Mouse (Mus musculus): Measurements from ENCODE around the gene Tnfrsf25. TPM values are rescaled to one million over a fixed set of nuclear protein-coding genes. Genes with fewer than 3 reads are reported as not detected.

Tnfrsf25 gene
- total RNA-seq, 2 experiments from 2014 or later: 0.76 to 0.84 TPM

- DNase-seq: no peak
- intact Hi-C loops (cut with DNase I): no loop called here
Observed at GRCm38 (mm10) chr4:152119396-152120292, 3.9 kb downstream of the Tnfrsf25 start.

DNA sequence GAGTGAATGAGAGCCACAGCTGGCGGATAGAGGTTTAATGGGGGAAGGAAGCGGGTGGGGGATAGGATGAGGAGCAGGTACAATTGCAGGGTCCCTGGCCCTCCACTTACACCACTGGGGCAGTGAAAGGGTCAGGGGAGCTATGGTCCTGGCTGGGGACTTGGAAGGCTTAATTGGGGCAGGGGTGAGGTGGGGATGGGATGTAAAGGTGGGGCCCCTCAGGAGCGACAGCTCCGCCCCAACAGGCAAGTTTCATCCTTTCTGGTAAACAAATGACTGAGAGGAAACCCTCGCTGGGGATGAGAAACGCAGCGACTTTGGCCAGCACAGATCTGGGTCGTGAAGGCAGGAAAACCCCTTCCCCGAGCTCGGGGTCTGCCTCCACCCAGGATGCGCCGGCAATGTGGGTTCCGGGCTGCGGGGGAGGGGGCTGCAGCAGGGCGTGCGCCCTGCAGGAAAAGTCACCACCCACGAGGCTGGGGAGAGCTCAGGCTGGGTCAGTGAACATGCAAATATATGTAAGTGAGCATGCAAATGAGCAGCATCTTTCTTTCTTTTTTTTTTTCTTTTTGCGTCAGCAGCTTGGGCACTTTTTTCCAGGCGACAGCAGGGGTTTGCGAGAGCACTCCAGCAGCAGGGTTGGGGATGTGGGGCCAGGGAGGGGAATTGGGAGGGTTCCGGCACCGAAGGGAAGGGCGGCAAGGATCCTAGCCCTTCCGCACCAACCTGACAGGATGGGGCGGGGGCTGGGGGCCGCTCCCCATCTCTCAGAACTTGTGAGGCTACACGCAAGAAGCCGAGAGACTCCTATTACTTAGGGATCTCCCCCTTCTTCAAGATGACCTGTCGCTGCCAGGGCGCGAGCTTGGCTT is 4.8 kb downstream of the Tnfrsf25 start:
- intact Hi-C loops (cut with DNase I): no loop called here
- DNase-seq: no peak

GRCm38 (mm10) chr4:152121183-152121505 is 5.4 kb downstream of the Tnfrsf25 start:
- intact Hi-C loops (cut with DNase I): no loop called here
- no peak for DNase-seq

DNA sequence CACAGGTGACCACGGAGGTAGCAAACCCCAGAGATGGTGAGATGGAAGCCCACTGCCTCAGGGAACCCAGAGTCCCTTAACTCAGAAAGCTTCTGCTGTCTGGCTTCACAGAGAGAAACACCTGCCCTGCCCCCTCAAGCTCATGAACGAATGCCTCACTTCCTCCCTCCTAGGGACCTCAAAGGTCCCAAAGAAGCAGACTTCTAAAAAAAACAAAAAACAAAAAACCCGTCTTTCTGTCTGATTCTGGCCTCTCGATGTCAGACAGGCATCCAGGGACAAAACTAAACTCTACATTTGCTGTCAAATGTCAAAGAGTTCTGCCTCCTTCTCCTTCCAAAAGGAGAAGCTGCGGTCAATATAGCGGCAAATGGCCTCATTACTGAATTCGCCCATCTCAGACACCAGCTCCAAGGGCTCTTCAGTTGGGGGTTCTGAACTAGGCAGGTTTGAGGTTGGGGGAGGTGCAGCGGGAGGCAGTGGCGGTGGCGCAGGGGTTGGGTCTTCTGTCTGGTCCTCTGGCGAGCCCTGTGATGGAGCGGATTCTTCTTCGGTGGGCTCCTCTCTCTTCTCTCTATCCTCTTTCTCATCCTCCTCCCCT is 8.7 kb downstream of the Tnfrsf25 start:
- DNase-seq: no peak
- intact Hi-C loops (cut with DNase I): no loop called here

DNA sequence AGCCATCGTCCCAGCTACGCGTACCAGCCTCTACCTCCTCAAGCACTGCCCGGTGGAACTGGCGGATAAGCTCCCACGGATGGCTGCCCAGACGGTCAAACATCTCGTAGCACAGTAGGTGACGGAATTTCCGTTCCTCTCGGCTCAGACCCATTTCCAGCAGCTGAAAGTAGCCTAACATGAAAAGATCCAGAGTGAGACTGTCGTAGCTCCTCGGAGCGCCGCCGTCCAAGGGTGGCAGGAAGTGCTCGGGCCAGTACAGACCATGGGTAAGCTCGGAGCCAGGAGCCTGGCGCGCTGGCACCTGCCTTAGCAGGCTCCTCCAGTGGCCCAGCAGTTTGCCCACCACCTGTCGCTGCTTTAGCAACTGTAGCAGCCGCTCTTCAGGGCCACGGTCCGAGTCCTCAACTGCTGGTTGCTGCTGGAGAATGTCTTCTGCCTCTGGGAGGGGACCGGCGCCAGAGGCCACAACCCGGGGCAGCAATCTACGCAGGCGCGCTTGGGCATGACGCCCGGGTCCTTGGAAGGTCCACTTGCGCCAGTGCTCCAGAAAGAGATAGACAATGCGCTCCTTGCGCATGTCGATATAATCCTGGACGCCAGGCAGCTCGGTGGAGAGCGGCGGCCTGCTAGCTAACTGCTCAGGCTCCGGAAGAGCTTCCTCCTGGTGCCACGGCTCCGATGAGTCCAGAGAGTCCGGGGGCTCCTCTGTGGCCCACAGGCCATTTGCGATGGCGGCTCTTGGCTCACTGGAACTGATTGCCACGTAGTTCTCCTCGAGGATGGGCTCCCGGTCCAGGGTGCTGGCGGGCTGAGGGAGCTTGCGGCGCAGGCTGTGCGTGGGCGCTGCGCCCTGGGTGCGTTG is 9.7 kb downstream of the Tnfrsf25 start:
- intact Hi-C loops (cut with DNase I): no loop called here
- DNase-seq: peak; percentile 59 to 60

DNA sequence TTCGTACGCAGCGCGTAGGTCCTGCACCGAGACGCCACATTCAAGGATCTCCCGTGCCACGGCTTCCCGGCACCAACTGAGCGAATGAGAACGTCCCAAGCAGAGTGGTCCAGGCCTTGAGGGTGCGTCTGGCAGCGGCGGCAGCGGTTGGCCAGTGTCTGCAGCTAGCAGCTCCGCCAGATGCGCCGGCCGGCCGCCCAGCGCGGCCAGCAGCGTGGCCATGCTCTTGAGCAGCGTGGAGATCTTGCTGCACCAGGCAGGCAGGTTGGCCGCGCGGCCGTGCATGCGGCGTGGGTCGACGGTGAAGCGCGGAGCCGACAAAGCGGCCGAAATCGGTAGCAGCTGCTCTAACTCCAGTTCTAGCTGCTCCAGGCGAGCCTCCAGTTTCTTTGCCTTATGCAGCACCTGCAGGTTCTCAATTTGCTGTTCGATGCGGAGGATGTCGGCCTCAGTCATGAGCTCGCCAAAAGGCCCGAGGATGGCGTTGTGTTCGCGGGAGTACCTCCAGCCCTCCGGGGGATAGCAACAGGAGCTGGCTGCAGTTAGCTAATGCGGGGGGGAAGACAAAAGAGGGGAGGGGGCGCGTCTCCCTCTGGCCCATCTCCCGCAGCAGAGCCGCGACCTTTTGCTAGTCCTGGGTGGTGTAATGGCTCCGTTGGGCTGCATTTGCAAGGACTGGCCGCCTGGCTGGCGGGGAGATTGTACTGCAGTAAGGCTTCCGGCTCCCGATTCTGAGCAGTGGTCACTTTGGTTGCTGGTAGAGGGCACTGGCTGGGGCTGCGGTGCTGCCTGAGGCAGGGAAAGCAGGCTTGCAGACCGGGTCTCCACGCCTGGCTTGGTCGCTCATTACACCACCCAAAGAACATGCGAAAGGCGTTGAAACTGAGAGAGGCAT is 10.5 kb downstream of the Tnfrsf25 start:
- no peak for DNase-seq
- intact Hi-C loops (cut with DNase I): no loop called here

DNA sequence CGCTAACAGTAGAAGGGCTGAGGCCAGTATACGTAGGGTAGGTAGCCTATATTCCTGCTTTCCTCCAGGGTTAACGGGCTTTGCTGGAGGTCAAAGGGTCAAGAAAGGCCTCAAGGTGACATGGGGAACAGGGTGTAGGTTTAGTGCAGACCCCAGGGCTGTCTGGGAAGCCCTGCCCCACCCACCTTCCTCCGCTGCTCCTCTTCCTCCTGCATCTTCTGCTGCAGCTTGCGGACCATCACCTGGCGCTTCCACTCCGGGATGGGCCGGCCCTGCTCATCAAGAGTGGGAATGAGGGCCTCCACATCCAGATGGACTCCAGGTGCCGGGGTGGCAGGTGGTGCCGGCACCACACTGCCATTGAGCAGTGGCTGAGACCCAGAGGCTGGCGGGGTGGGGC is 12.2 kb downstream of the Tnfrsf25 start:
- intact Hi-C loops (cut with DNase I): no loop called here
- no peak for DNase-seq

DNA sequence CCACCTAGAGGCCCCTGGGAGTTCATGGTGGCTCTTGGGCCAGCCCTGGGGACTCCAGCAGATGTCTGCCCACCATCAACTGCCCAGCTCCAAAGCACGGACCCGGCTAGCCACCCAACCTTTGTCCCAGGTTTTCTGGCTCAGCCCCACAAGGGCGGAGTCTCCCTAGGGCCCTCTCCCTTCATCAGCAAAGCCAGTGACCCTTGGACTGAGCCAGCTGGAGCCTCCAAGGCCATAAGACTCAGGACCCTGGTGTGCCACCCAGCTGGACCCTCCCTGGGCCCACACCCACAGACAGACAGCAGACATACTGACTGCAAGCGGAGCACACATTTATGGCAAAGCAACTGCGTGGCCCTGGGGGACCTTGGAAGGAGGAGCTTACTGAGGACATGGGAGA is 13.1 kb downstream of the Tnfrsf25 start:
- intact Hi-C loops (cut with DNase I): no loop called here
- DNase-seq: no peak

- no peak for DNase-seq
- intact Hi-C loops (cut with DNase I): no loop called here
Observed at GRCm38 (mm10) chr4:152129395-152129930, 13.7 kb downstream of the Tnfrsf25 start.

DNA sequence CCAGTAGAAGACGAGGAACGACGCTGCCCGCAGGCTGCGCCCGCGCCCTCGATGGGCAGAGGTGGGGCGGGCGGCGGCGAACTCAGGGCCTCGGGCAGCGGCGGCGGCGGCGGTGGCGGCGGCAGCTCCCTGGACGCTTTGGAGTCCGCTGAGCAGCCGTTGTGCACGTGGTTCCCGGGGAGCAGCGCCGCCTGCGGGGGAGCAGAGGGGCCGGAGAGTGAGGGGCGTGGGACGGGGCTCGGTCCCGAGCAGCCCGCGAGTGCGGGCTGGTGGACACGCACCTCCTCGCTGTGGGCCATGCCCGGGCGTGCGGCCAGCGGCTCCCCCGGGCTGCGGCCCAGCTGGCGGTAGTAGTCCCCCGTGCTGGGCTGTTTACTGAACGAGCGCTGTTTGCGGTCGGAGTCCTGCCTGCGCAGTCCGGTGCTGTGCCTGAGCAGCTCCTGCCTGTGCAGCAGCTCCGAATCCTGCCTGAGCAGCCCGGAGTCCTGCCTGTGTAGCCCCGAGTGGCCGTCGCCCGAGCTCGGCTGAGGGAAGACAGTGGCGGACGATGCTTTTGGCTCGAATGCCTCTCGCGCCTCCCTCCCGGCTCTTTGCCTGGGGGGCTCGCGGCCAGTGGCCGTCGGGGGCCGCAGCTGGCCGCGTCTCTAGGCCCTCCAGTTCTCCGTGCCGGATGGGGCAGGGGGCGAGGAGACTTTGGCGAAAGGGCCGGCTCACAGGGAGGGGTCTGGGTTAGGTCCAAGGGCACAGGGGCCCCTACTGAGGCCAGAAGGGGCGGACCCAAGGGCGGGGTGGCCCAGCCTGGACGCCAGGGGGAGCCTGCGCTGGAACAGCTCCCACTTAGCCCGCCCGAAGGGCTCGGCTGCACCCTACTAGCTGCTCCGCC is 15.3 kb downstream of the Tnfrsf25 start:
- intact Hi-C loops (cut with DNase I): no loop called here
- peak; percentile 51 to 58 for DNase-seq

DNA sequence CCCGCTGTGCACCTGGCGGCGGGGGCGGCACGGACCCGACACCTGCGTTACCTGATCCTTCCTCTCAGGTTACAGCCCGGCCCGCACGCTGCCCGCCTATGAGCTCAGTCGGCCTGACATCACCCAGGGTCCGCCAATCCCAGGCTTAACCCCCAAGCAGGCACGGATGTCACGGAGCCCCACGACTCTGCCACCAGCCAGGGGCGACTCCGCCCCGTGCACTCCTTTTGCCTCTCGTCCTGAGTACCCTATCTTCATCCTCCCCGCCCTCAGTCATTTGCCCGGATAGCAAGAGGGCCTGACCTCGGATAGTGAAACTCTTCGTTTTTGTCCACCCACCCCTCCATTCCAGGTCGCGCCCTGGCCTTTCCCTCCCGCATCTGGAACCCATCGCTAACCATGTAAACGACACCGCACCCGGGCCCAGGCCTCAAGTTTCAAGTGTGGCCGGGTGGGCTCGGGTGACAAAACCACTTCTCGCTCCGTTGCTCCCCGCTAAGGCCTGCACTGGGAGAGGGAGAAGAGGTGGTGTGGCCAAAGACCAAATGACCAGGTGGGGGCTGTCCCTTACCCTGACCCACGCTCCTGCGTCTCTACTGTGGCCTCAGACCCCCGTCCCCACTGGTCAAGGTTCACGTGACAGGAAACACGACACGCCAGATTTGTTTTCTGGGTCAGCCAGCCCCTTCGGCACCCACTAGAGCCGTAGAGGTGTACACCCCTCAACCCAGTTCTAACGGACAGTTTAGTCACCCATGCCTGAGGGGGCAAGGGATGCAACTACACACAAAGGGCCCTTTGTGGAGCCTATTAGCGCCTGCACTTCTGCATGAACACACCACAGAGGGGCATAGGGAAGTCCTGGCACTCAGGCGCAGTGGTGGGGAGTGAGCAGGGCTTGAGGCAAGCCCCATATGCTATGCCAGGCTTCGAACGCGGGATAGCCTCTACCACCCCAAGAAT is 16.4 kb downstream of the Tnfrsf25 start:
- DNase-seq: no peak
- intact Hi-C loops (cut with DNase I): no loop called here

- no peak for DNase-seq
- intact Hi-C loops (cut with DNase I): no loop called here
Observed at GRCm38 (mm10) chr4:152132772-152133169, 17.0 kb downstream of the Tnfrsf25 start.

DNA sequence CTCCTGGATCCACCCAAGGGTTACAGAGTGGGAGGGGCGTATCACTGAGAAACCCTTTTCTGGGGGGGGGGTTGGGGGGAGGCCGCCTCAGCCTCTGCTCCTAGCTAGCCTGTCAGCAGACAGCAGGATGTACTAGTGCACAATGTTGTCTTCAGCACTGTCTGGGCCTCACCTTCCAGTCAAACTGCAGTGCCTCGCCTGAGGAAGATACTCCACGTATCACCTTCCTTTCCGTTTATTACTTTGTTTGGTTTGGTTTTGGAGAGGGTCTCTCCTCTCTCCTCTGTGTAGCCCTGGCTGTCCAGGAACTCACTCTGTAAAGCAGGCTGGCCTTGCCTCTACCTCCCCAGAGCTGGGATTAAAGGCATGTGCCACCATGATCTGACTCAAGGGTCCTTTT is 17.5 kb downstream of the Tnfrsf25 start:
- intact Hi-C loops (cut with DNase I): no loop called here
- no peak for DNase-seq

DNA sequence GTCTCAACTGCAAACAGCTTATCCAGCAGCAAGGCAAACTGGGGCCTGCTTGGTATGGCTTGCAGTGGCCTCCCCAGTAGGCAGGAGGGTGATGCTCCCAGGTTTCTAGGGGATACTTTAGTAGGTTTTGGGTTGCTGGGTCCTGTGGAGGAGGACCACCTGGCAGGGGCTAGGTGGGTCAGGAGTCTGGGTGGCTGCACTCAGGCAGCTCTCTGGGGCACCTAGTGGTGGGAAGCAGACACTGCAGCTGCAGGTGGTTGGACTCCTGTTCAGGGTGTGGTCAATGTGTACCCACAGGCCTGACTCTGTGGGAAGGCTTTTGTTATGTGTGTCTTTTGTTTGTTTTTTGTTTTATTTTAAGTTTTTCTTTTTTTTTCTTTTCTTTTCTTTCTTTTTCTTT is 18.8 kb downstream of the Tnfrsf25 start:
- DNase-seq: peak in 1 of 2 experiments; percentile 26
- intact Hi-C loops (cut with DNase I): no loop called here

GRCm38 (mm10) chr4:152135363-152135762 is 19.6 kb downstream of the Tnfrsf25 start:
- DNase-seq: no peak
- intact Hi-C loops (cut with DNase I): no loop called here

DNA sequence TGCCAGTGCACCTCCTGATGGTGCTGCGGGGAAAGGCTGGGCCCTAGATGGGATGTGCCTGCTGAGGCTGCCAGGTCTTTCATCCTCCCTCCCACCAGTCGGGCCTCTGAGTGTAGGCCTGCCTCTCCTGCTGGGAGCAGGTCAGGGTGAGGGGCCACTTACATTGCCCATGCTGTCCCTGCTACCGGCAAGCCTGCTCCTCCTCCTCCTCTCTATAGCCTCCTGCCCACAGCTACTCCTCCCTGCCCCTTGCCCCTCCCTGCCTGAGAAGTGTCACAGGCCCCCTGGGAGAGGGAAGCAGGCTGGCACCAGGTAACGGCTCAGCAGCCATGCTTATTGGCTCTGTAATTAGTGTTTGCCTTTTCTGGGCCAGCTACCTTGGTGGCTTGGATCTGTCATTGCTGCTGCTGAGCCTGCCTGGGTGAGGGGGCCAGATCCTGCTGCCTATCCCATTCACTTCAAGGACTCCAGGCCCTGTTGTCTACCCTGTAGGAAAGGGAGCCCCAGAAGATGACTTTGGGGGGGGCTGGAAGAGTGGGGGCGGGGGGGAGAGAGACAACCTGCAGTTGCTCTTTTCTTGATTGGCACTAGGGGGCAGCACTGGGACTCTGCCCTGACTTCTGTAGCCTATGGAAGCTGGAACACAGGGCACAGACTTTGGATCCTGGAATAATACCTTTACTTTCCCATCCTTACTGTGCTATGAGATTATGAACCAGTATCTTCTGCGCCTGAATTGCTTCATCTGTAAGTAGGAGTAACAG is 20.6 kb downstream of the Tnfrsf25 start:
- intact Hi-C loops (cut with DNase I): no loop called here
- no peak for DNase-seq

Measured in gastrocnemius, postnatal 36 days (tissue).